Mouse (Mus musculus) mouse trophoblast stem cell (cell line): ENCODE measurements at regions not wholly inside any gene's neighbourhood (a gene's known extent, or its start where the extent isn't known, plus 50 kb on each side); places are given as distances from the start of the nearest gene placed in this dataset.

Experiments used
- in situ Hi-C, 2 experiments: fragments of 300-500 bp; cut with MseI, MboI; formaldehyde crosslinking; loops; 2 replicates in 1 of 2; 3 replicates in 1 of 2; pipeline ENCODE4 v1.15.1; 2025

DNA sequence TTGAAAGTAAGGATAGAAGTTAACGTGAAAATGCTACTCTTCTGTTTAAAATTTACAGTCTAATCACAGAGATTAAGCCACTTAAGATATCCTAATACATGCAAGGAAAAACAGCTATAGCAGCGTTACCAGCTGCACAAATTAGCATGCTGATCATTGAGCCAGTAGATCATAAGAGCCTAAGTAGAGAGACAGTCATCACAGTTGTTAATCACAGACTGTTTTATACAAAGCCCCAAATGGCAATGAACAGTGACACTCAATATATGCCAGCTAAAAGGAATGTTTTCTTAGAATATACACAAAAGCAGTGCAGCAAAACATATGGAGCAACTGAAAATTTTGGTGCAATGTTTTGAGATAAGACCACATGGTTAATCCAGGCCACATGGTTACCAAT, 64.7 kb upstream of the Ppp1r3a start:
- in situ Hi-C loops = no loop called here

DNA sequence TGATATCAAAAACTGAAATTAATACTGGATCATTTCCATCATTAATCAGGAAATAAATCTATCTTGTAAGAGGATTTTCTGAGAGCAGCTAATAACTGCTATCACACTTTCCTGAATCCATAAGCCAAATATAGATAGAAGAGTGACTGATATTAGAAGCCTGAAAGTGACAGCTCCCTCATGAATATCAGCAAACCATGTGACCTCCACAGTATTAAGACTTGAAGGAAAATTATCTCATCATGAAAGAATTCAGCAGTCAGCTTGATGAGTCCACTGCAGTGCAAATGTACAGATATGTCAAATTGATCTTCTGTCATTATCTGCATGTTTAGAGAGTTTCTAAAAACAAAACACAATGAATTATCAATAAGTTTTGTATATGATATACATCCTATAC, 69.7 kb upstream of the Ppp1r3a start:
- in situ Hi-C loops = loop anchor here in 1 of 2 experiments (25.0 kb wide), 1 partner anchor 338 kb away; no protein-coding TSS in a partner anchor

DNA sequence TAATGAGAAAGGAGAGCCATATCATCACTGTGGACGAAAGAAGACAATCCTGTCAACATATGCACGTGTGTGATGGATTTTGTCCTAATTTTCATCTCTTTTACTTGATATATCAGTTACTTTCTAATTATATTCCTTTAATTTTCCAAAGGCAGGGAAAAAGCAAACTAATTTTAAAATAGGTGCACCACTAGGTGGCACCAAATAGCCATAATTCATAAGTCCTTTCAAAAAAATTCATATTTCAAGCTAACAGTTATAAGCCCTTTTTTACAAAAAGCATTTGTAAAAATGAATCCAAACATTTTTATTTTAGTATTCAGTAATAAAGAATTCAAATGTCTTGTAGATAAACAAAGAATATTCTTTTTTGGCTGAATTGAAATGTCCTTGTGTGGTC, 62.2 kb upstream of the Foxp2 start:
- in situ Hi-C loops = loop anchor here in 1 of 2 experiments (25.0 kb wide), 1 partner anchor 323 kb away; no protein-coding TSS in a partner anchor
